Mouse (Mus musculus): ENCODE data around the gene Myt1l. TPM values are rescaled to one million over a fixed set of nuclear protein-coding genes. Genes with fewer than 3 reads are reported as not detected.

Gene Myt1l
- total and polyA plus RNA-seq, 2 experiments: not detected

- Histone ChIP-seq H3K4me1 (ENCODE audit: control insufficient read depth, insufficient read depth, low read length) (no peaks in the 10 kb centered on the region), H3K27me3 (ENCODE audit: control insufficient read depth, insufficient read depth, low read length) (no peaks in the 10 kb centered on the region), H3K9ac (ENCODE audit: low read depth, low read length) (no peak overlapping the region), H3K36me3 (ENCODE audit: control insufficient read depth, insufficient read depth, low read length) (no peaks in the 10 kb centered on the region), H3K27ac (replicated peaks; ENCODE audit: insufficient read depth, low read depth, low read length) (no peak overlapping the region), H3K79me2 (ENCODE audit: control insufficient read depth, insufficient read depth, low read length) (no peaks in the 10 kb centered on the region), H3K4me3 (ENCODE audit: insufficient read depth, low read depth, low read length) (no peak overlapping the region)
- TF ChIP-seq POLR2A (IDR thresholded peaks at IDR 0.05; ENCODE audit: extremely low read depth, insufficient read depth, low read length) (no peak), CTCF (IDR thresholded peaks at IDR 0.05; ENCODE audit: low read depth, low read length) (no peak)
- no peak for DNase-seq (ENCODE audit: extremely low read depth, low read depth, low spot score)
- WGBS: 56% methylated on average over 4 of the region's 4 CpGs
Measured at GRCm38 (mm10) chr12:29701076-29701475, 172.9 kb downstream of the Myt1l start.

- Histone ChIP-seq H3K36me3 (ENCODE audit: control insufficient read depth, insufficient read depth, low read length) (no peaks in the 10 kb centered on the region), H3K27ac (replicated peaks; ENCODE audit: insufficient read depth, low read depth, low read length) (no peak overlapping the region), H3K79me2 (ENCODE audit: control insufficient read depth, insufficient read depth, low read length) (no peaks in the 10 kb centered on the region), H3K4me1 (ENCODE audit: control insufficient read depth, insufficient read depth, low read length) (no peaks in the 10 kb centered on the region), H3K9ac (ENCODE audit: low read depth, low read length) (no peak overlapping the region), H3K4me3 (ENCODE audit: insufficient read depth, low read depth, low read length) (no peak overlapping the region), H3K27me3 (ENCODE audit: control insufficient read depth, insufficient read depth, low read length) (no peaks in the 10 kb centered on the region)
- TF ChIP-seq POLR2A (IDR thresholded peaks at IDR 0.05; ENCODE audit: extremely low read depth, insufficient read depth, low read length): no peak
- no peak for TF ChIP-seq CTCF (IDR thresholded peaks at IDR 0.05; ENCODE audit: low read depth, low read length)
- DNase-seq (ENCODE audit: extremely low read depth, low read depth, low spot score): no peak
- 36% methylated on average over 6 of the region's 6 CpGs for WGBS
Measured at GRCm38 (mm10) chr12:29701731-29702316, 173.6 kb downstream of the Myt1l start.

- TF ChIP-seq CTCF (IDR thresholded peaks at IDR 0.05; ENCODE audit: low read depth, low read length) (no peak), POLR2A (IDR thresholded peaks at IDR 0.05; ENCODE audit: extremely low read depth, insufficient read depth, low read length) (no peak)
- no peaks in the 10 kb centered on the region for H3K36me3 ChIP-seq (ENCODE audit: control insufficient read depth, insufficient read depth, low read length)
- no peaks in the 10 kb centered on the region for H3K79me2 ChIP-seq (ENCODE audit: control insufficient read depth, insufficient read depth, low read length)
- 83% methylated on average over 4 of the region's 4 CpGs for WGBS
- H3K4me1 ChIP-seq (ENCODE audit: control insufficient read depth, insufficient read depth, low read length): no peaks in the 10 kb centered on the region
- DNase-seq (ENCODE audit: extremely low read depth, low read depth, low spot score): no peak
- H3K4me3 ChIP-seq (ENCODE audit: insufficient read depth, low read depth, low read length): no peak overlapping the region
- H3K27ac ChIP-seq (replicated peaks; ENCODE audit: insufficient read depth, low read depth, low read length): no peak overlapping the region
- no peaks in the 10 kb centered on the region for H3K27me3 ChIP-seq (ENCODE audit: control insufficient read depth, insufficient read depth, low read length)
- H3K9ac ChIP-seq (ENCODE audit: low read depth, low read length): no peak overlapping the region
Measured at GRCm38 (mm10) chr12:29702626-29703025, 174.4 kb downstream of the Myt1l start.

- no peaks in the 10 kb centered on the region for H3K79me2 ChIP-seq (ENCODE audit: control insufficient read depth, insufficient read depth, low read length)
- TF ChIP-seq POLR2A (IDR thresholded peaks at IDR 0.05; ENCODE audit: extremely low read depth, insufficient read depth, low read length) (no peak), CTCF (IDR thresholded peaks at IDR 0.05; ENCODE audit: low read depth, low read length) (no peak)
- H3K9ac ChIP-seq (ENCODE audit: low read depth, low read length): no peak overlapping the region
- no peaks in the 10 kb centered on the region for H3K4me1 ChIP-seq (ENCODE audit: control insufficient read depth, insufficient read depth, low read length)
- no peak for DNase-seq (ENCODE audit: extremely low read depth, low read depth, low spot score)
- no peak overlapping the region for H3K4me3 ChIP-seq (ENCODE audit: insufficient read depth, low read depth, low read length)
- H3K27ac ChIP-seq (replicated peaks; ENCODE audit: insufficient read depth, low read depth, low read length): no peak overlapping the region
- WGBS: 63% methylated on average over 8 of the region's 8 CpGs
- no peaks in the 10 kb centered on the region for H3K36me3 ChIP-seq (ENCODE audit: control insufficient read depth, insufficient read depth, low read length)
- no peaks in the 10 kb centered on the region for H3K27me3 ChIP-seq (ENCODE audit: control insufficient read depth, insufficient read depth, low read length)
Measured at GRCm38 (mm10) chr12:29703541-29703940, 175.4 kb downstream of the Myt1l start.

- no peaks in the 10 kb centered on the region for H3K79me2 ChIP-seq (ENCODE audit: control insufficient read depth, insufficient read depth, low read length)
- no peak for DNase-seq (ENCODE audit: extremely low read depth, low read depth, low spot score)
- no peak overlapping the region for H3K9ac ChIP-seq (ENCODE audit: low read depth, low read length)
- TF ChIP-seq CTCF (IDR thresholded peaks at IDR 0.05; ENCODE audit: low read depth, low read length): no peak
- no peak for TF ChIP-seq POLR2A (IDR thresholded peaks at IDR 0.05; ENCODE audit: extremely low read depth, insufficient read depth, low read length)
- H3K27me3 ChIP-seq (ENCODE audit: control insufficient read depth, insufficient read depth, low read length): no peaks in the 10 kb centered on the region
- H3K4me3 ChIP-seq (ENCODE audit: insufficient read depth, low read depth, low read length): no peak overlapping the region
- no peaks in the 10 kb centered on the region for H3K36me3 ChIP-seq (ENCODE audit: control insufficient read depth, insufficient read depth, low read length)
- no peaks in the 10 kb centered on the region for H3K4me1 ChIP-seq (ENCODE audit: control insufficient read depth, insufficient read depth, low read length)
- H3K27ac ChIP-seq (replicated peaks; ENCODE audit: insufficient read depth, low read depth, low read length): no peak overlapping the region
- WGBS: 77% methylated on average over 3 of the region's 3 CpGs
Measured at GRCm38 (mm10) chr12:29707094-29707493, 178.9 kb downstream of the Myt1l start.

GRCm38 (mm10) chr12:29708166-29708565 lies 180.0 kb downstream of the Myt1l start:
- 64% methylated on average over 3 of the region's 3 CpGs for WGBS
- Histone ChIP-seq H3K9ac (ENCODE audit: low read depth, low read length) (no peak overlapping the region), H3K79me2 (ENCODE audit: control insufficient read depth, insufficient read depth, low read length) (no peaks in the 10 kb centered on the region), H3K27me3 (ENCODE audit: control insufficient read depth, insufficient read depth, low read length) (no peaks in the 10 kb centered on the region), H3K36me3 (ENCODE audit: control insufficient read depth, insufficient read depth, low read length) (no peaks in the 10 kb centered on the region), H3K4me1 (ENCODE audit: control insufficient read depth, insufficient read depth, low read length) (no peaks in the 10 kb centered on the region), H3K4me3 (ENCODE audit: insufficient read depth, low read depth, low read length) (no peak overlapping the region), H3K27ac (replicated peaks; ENCODE audit: insufficient read depth, low read depth, low read length) (no peak overlapping the region)
- DNase-seq (ENCODE audit: extremely low read depth, low read depth, low spot score): no peak
- TF ChIP-seq CTCF (IDR thresholded peaks at IDR 0.05; ENCODE audit: low read depth, low read length) (no peak), POLR2A (IDR thresholded peaks at IDR 0.05; ENCODE audit: extremely low read depth, insufficient read depth, low read length) (no peak)

Data from liver, adult 2 months (tissue).